ENCODE assay signal across 26 mouse cellular contexts in the genomic region with DNA sequence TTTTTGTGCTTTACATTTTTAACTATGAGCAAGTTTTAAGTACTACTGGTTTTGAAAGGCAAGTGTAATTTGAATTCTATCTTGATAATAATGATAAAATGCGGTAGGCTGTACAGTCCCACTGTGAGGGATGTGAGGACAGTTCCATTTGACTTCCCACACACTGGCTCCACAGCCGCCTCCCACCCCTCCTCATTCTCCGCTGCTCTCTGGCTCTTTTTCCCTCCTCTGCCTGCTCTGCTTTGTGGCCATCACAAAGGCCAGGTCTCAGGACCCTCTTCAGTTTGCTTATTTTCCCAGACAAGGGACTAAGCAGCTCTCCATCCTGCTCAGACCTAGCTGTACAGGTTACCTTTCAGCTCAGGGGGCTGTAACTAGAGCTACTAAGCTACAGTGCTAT.
"Had no signal": no experiment of that assay in that cellular context is flagged by ENCODE, and none has a peak within 500 bp of the region (broad histone marks: within the 10 kb centered on the region; RNA-seq: fewer than 3 reads in every experiment).

No protein-coding gene starts in this region.

- ATAC-seq: hindbrain, embryonic 16.5 days; inflammation-experienced regulatory T-cells, adult 6 months; intestine, embryonic 15.5 days; intestine, postnatal 0 days had no signal

- H3K36me3 ChIP-seq: heart, embryonic 10.5 days; heart, embryonic 12.5 days; hindbrain, embryonic 10.5 days; hindbrain, embryonic 12.5 days; intestine, embryonic 15.5 days; limb, embryonic 10.5 days; limb, embryonic 12.5 days; liver, embryonic 13.5 days had no signal

- H3K27me3 ChIP-seq: heart, embryonic 12.5 days; hindbrain, embryonic 12.5 days; intestine, embryonic 15.5 days; limb, embryonic 12.5 days; liver, embryonic 13.5 days had no signal

- H3K4me3 ChIP-seq: gastrocnemius, adult 2 months; heart, embryonic 10.5 days; heart, embryonic 12.5 days; hindbrain, embryonic 10.5 days; hindbrain, embryonic 12.5 days; intestine, embryonic 15.5 days; layer of hippocampus, adult 2 months; left cerebral cortex, adult 2 months; limb, embryonic 10.5 days; limb, embryonic 12.5 days; liver, embryonic 13.5 days had no signal

- H3K27ac ChIP-seq: gastrocnemius, adult 2 months; heart, embryonic 10.5 days; hindbrain, embryonic 10.5 days; hindbrain, embryonic 12.5 days; hindbrain, embryonic 14.5 days; intestine, embryonic 15.5 days; layer of hippocampus, adult 2 months; left cerebral cortex, adult 2 months; limb, embryonic 10.5 days; limb, embryonic 12.5 days; liver, embryonic 13.5 days had no signal

- H3K9me3 ChIP-seq: heart, embryonic 10.5 days; heart, embryonic 12.5 days; hindbrain, embryonic 10.5 days; hindbrain, embryonic 12.5 days; intestine, embryonic 15.5 days; limb, embryonic 10.5 days; limb, embryonic 12.5 days; liver, embryonic 13.5 days had no signal

- H3K4me2 ChIP-seq: heart, embryonic 12.5 days; hindbrain, embryonic 12.5 days; hindbrain, embryonic 14.5 days; intestine, embryonic 15.5 days; limb, embryonic 12.5 days; liver, embryonic 11.5 days; liver, embryonic 13.5 days had no signal

- H3K4me1 ChIP-seq: intestine, embryonic 15.5 days; limb, embryonic 12.5 days; liver, embryonic 13.5 days had no signal

- H3K9ac ChIP-seq: heart, embryonic 12.5 days; hindbrain, embryonic 12.5 days; hindbrain, embryonic 14.5 days; intestine, embryonic 15.5 days; limb, embryonic 12.5 days; liver, embryonic 13.5 days had no signal

- DNase-seq: gastrocnemius, adult 2 months; gastrocnemius, postnatal 10 days; gastrocnemius, postnatal 25 days; heart, adult 18-20 months; heart, postnatal 10 days; heart, postnatal 4 days; kidney, adult 18-20 months; kidney, adult 8-10 months; kidney, postnatal 10 days; kidney, postnatal 36 days; liver; liver, embryonic 13.5 days had no signal
